Mouse (Mus musculus) neural tube, embryonic 12.5 days (tissue): Measurements from ENCODE around the gene Cnksr3. TPM values are rescaled to one million over a fixed set of nuclear protein-coding genes. Genes with fewer than 3 reads are reported as not detected.

ENCODE experiments used
- ATAC-seq: fragments of 200-750 bp; cut with Nextera tagmentation; 2 replicates; pipeline ENCODE4 v1.8.0; 2017; ENCODE audit warnings: low read depth, mild to moderate bottlenecking, moderate TSS enrichment, moderate library complexity; ENCODE audit not compliant: low FRiP score
- H3K27ac ChIP-seq: fragments of 300-500 bp; sonication (generic); 2 replicates; pipeline ENCODE4 v1.5.1; 2016
- H3K27me3 ChIP-seq: fragments of 300-500 bp; sonication (generic); replicated peaks from 2 replicates; pipeline ENCODE4 v1.6.1; 2016; ENCODE audit warnings: mild to moderate bottlenecking
- H3K36me3 ChIP-seq: fragments of 300-500 bp; sonication (generic); 2 replicates; pipeline ENCODE4 v1.6.1; 2016; ENCODE audit warnings: mild to moderate bottlenecking
- H3K4me1 ChIP-seq: fragments of 300-500 bp; sonication (generic); 2 replicates; pipeline ENCODE4 v1.6.1; 2016
- H3K4me2 ChIP-seq: fragments of 300-500 bp; sonication (generic); replicated peaks from 2 replicates; pipeline ENCODE4 v1.6.1; 2016; ENCODE audit warnings: mild to moderate bottlenecking
- H3K4me3 ChIP-seq: fragments of 300-500 bp; sonication (generic); 2 replicates; pipeline ENCODE4 v1.5.1; 2016
- H3K9ac ChIP-seq: fragments of 300-500 bp; sonication (generic); 2 replicates; pipeline ENCODE4 v1.6.1; 2016; ENCODE audit warnings: mild to moderate bottlenecking
- H3K9me3 ChIP-seq: fragments of 300-500 bp; sonication (generic); 2 replicates; pipeline ENCODE4 v1.6.1; 2016; ENCODE audit warnings: mild to moderate bottlenecking
- WGBS: fragments of 180-500 bp; shearing (Covaris S2); methylation state at CpG from one replicate; pipeline ENCODE4 v1.1.7; 2016; 5-methylcytosine and 5-hydroxymethylcytosine counted together
- polyA plus RNA-seq: library from polyadenylated mRNA; unstranded; fragments of >200 nt; fragmentation: Nextera tagmentation; extraction: Ambion mirVana; gene quantifications from 2 replicates; pipeline ENCODE4 v1.2.1, GENCODE M21; 2016

Cnksr3 gene
- polyA plus RNA-seq, 1 experiment from 2014 or later = 7.3 TPM

DNA sequence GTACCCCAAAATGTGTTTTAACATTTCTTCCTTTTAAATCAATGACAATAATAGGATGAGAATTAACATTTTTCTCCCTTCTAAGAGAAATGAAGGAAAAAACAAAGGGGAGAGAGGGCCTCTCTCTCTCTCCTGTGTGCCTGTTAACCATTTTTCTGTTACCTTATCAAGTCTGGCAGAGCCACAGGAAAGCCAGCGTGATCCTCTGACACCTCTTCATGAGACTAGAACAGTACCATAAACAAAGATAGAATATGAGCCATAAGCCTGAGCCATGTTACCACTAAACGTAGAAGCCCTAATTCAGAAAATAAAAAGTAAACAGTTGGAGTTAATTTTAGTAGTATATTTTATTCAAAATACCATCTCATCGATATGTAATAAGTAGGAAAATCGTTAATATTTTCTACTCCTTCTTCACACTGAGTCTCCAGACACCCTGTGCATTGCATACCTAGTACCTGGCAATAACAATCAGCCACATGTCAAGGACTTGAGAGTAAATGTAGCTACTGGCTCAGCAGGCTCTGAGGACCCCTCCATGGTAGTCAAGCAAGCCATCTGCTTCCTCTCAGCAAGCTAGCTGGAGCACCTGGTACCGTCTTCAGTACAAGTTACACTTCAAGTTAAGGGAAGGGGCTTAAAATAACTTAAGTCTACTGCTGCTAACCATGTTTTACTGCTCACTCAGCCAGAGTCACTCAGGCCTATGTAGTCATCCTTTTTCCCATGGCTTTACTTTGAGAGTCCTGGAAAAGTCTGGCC is 2.2 kb downstream of the Cnksr3 start:
- Histone ChIP-seq H3K4me2 (peak overlapping the region; percentile 93), H3K36me3 (no peaks in the 10 kb centered on the region), H3K9me3 (no peaks in the 10 kb centered on the region), H3K27ac (no peak overlapping the region), H3K4me1 (peaks cover 8% of the 10 kb centered on the region), H3K9ac (no peak overlapping the region), H3K27me3 (no peaks in the 10 kb centered on the region), H3K4me3 (peak overlapping the region; percentile 73)
- WGBS = 73% methylated on average over 5 of the region's 5 CpGs
- no peak for ATAC-seq

DNA sequence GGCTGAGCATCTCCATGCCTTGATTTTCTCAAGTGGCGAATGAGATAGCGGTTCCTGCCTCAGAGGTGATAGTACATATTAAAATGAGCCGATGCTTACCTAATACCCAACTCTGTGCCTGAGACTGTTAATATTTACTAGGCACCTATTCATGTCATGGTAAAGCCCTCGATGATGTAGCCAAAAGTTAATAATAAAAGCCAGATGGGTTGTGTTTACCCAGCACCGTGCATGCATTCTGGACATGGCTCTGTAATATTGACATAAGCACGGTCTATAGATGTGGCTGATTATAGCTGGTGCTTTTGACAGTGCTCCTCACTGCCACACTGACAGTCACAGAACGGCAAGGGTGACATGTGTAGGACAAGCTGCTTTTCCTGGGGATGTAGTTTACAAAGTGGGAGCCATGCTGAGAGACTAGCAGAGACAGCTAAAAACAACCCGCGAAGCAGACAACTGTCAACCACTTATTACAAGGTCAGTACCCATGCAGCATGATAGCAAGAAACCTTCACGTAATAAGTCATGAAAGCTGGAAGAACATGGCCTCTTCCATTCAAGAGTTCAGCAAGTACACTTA is 3.1 kb downstream of the Cnksr3 start:
- Histone ChIP-seq H3K36me3 (no peaks in the 10 kb centered on the region), H3K9ac (no peak overlapping the region), H3K9me3 (no peaks in the 10 kb centered on the region), H3K4me3 (no peak overlapping the region), H3K27me3 (no peaks in the 10 kb centered on the region), H3K27ac (no peak overlapping the region), H3K4me1 (peaks cover 8% of the 10 kb centered on the region), H3K4me2 (no peak overlapping the region)
- 86% methylated on average over 10 of the region's 10 CpGs for WGBS
- ATAC-seq = no peak

DNA sequence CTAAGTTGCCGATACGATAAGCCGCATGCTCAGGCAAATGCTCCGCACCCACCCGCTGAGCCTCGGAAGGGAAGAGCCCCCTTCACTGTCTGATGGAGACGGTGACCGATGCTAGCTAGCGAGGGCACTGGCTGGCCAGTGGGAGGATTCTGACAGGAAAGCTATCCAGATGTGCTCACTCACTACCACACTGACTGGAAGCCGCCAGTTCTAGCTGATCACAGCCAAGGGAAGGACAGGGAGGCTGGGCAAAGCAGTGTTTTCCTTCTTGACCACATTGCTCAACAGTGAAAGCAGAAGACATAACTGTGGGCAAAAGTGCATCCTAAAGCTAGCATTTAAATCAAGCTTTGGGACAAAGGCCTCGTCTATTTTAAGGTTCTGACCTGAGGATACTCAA is 4.7 kb downstream of the Cnksr3 start:
- H3K4me3 ChIP-seq = no peak overlapping the region
- no peak for ATAC-seq
- whole genome bisulfite sequencing = 82% methylated on average over 11 of the region's 11 CpGs
- H3K4me1 ChIP-seq = peaks cover 8% of the 10 kb centered on the region
- H3K36me3 ChIP-seq = no peaks in the 10 kb centered on the region
- H3K9ac ChIP-seq = no peak overlapping the region
- H3K9me3 ChIP-seq = no peaks in the 10 kb centered on the region
- no peak overlapping the region for H3K4me2 ChIP-seq
- no peaks in the 10 kb centered on the region for H3K27me3 ChIP-seq
- no peak overlapping the region for H3K27ac ChIP-seq

DNA sequence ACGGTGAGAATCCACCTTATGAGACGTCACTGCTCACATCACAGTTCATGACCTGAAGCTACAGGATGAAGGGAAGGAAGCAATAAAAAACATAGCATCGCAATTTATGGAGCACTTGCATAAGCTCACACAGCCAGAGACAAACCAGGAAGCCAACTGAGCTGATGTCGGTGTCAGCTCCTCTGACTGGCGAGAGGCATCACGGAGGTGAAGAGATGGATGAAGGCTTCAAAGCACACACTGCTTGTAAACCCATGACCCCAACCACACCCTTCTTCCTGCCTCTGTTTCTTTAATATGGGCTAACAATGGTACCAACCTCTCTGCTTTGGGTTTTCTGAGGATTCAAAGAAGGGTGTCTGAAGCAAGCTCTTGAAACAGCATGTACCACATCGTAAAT is 5.5 kb downstream of the Cnksr3 start:
- no peaks in the 10 kb centered on the region for H3K27me3 ChIP-seq
- H3K27ac ChIP-seq = no peak overlapping the region
- WGBS = 73% methylated on average over 7 of the region's 7 CpGs
- H3K4me2 ChIP-seq = no peak overlapping the region
- peaks cover 8% of the 10 kb centered on the region for H3K4me1 ChIP-seq
- no peaks in the 10 kb centered on the region for H3K36me3 ChIP-seq
- H3K9me3 ChIP-seq = no peaks in the 10 kb centered on the region
- H3K9ac ChIP-seq = no peak overlapping the region
- ATAC-seq = no peak
- H3K4me3 ChIP-seq = no peak overlapping the region

DNA sequence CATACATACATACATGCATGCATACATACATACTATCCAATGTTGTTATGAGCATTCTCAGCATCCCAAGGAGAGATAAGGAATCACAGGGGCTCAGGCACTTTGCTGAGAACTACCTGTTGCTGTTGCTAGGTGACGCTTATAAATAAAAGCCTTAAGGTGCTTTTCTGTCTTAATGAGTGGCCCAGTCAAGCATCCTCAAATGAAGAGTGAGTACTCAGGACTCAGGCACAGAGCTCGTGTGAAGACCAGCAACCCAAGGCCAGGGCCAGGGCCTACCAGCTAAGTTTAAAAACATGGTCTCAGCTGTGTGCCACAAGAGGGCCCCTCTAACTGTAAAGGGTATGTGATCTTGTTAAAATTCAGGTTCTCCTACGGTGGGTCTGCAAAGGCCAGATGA is 6.5 kb downstream of the Cnksr3 start:
- Histone ChIP-seq H3K27me3 (no peaks in the 10 kb centered on the region), H3K36me3 (no peaks in the 10 kb centered on the region), H3K4me2 (no peak overlapping the region), H3K9ac (no peak overlapping the region), H3K4me1 (peaks cover 3% of the 10 kb centered on the region), H3K4me3 (no peak overlapping the region), H3K9me3 (no peaks in the 10 kb centered on the region), H3K27ac (no peak overlapping the region)
- 81% methylated on average over 3 of the region's 3 CpGs for WGBS
- no peak for ATAC-seq

DNA sequence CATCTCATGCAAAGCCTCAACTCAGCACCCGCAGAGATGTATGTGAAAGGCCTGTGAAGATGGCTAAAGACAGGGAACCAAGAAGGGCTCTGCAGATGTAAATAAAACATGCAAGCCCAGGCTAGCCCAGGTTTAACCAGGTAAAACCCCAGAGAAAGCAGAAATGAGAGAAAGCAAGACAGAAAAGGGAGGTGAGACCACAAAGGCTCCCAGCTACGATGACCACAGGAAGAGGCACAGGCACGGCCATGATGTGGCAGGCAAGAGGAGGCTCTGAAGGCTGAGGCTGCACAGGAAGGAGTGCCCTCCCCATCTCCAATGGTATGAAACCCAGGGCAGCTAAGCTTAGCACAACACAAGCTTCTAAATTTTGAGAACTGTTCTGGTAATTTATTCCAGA is 7.1 kb downstream of the Cnksr3 start:
- Histone ChIP-seq H3K36me3 (no peaks in the 10 kb centered on the region), H3K27me3 (no peaks in the 10 kb centered on the region), H3K27ac (no peak overlapping the region), H3K4me3 (no peak overlapping the region), H3K4me1 (no peaks in the 10 kb centered on the region), H3K9me3 (no peaks in the 10 kb centered on the region), H3K4me2 (no peak overlapping the region), H3K9ac (no peak overlapping the region)
- no peak for ATAC-seq
- 85% methylated on average over 3 of the region's 3 CpGs for WGBS

DNA sequence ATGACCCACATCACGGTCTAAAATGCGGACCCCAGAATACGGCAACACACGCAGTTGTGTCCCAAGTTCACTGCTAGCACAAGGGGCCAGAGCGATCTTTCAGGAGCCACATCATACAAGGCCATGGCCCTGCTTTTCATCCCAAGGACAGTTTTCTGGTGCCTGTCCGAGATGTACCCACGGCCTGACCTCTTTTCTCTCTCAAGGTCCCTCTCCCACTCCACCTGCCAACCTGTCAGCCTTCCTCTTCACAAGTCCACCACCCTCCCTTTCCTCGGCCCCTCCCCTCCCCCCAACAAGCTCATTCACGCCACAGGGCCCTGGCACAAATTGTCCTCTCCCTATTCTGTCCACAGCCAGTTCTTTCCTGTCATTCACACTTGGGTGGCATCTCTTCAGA is 9.5 kb downstream of the Cnksr3 start:
- H3K4me1 ChIP-seq = no peaks in the 10 kb centered on the region
- 85% methylated on average over 9 of the region's 9 CpGs for WGBS

DNA sequence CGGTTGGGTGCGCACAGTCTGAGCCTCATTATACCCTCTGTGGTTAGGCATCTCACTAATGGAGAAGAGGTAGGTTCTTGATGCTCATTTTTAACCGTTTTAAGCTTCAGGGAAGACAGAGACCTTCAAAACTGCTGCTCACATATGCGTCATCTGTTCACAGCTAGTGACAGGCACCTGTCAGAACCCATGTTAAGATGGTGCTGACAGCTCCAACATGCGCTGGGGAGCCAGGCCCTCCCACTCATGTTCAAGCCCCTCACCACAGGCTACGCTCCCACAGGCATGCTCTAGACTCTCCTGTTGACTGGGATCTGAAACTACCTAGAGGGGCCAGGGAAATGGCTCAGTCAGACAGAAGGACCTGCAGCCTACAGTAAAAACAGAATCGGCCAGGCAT is 11.4 kb downstream of the Cnksr3 start:
- Histone ChIP-seq H3K9ac (no peak overlapping the region), H3K27ac (no peak overlapping the region), H3K4me1 (no peaks in the 10 kb centered on the region), H3K36me3 (no peaks in the 10 kb centered on the region), H3K4me3 (no peak overlapping the region), H3K4me2 (no peak overlapping the region), H3K9me3 (no peaks in the 10 kb centered on the region), H3K27me3 (no peaks in the 10 kb centered on the region)
- WGBS = 86% methylated on average over 7 of the region's 7 CpGs
- no peak for ATAC-seq

More for the DNA sequence above, 9.5 kb downstream of the Cnksr3 start:
- H3K27me3 ChIP-seq = no peaks in the 10 kb centered on the region
- H3K27ac ChIP-seq = no peak overlapping the region
- H3K4me2 ChIP-seq = no peak overlapping the region
- no peaks in the 10 kb centered on the region for H3K9me3 ChIP-seq
- H3K4me3 ChIP-seq = no peak overlapping the region
- H3K9ac ChIP-seq = no peak overlapping the region
- no peak for ATAC-seq
- H3K36me3 ChIP-seq = no peaks in the 10 kb centered on the region

DNA sequence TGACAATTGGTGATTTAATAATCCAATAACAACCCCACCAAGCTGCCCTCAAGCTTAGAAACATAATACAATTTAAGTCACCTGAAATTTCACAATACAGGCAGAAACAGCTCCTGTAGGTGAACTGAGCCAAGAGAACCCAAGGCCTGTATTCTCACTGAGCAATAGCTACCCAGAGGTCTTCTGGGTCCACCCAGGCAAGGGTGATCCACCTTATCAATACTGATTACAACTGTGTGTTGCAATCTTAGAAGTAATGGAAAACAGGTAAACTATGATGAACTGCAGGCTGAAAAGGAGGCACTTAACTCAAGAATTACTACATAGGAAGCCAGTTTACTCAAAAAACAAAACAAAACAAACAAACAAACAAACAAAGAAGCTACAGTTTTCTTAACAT is 13.8 kb downstream of the Cnksr3 start:
- Histone ChIP-seq H3K4me1 (no peaks in the 10 kb centered on the region), H3K27me3 (no peaks in the 10 kb centered on the region), H3K27ac (no peak overlapping the region), H3K4me2 (no peak overlapping the region), H3K9ac (no peak overlapping the region), H3K9me3 (no peaks in the 10 kb centered on the region), H3K4me3 (no peak overlapping the region), H3K36me3 (no peaks in the 10 kb centered on the region)
- no peak for ATAC-seq

DNA sequence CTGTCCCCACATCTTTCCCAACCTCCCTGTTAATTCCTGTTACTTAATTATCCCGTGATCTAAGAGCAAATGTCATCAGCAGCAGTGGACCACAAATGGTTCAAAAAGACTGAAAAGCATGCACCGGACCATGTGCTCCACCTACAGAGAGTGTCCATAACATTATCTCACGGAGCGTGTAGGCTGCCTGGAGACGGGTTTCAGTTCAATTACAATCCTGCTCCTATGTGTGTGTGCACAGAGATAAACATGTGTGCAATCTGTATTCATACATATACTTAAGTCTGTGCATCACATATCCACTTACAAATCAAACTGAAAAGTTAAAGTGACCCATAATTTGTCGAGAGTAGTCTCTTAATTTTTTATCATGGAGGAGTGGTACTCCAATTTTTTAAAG is 14.3 kb downstream of the Cnksr3 start:
- Histone ChIP-seq H3K9ac (no peak overlapping the region), H3K9me3 (no peaks in the 10 kb centered on the region), H3K27me3 (no peaks in the 10 kb centered on the region), H3K36me3 (no peaks in the 10 kb centered on the region), H3K4me1 (no peaks in the 10 kb centered on the region), H3K4me2 (no peak overlapping the region), H3K4me3 (no peak overlapping the region), H3K27ac (no peak overlapping the region)
- WGBS = 88% methylated on average over 6 of the region's 6 CpGs
- no peak for ATAC-seq

DNA sequence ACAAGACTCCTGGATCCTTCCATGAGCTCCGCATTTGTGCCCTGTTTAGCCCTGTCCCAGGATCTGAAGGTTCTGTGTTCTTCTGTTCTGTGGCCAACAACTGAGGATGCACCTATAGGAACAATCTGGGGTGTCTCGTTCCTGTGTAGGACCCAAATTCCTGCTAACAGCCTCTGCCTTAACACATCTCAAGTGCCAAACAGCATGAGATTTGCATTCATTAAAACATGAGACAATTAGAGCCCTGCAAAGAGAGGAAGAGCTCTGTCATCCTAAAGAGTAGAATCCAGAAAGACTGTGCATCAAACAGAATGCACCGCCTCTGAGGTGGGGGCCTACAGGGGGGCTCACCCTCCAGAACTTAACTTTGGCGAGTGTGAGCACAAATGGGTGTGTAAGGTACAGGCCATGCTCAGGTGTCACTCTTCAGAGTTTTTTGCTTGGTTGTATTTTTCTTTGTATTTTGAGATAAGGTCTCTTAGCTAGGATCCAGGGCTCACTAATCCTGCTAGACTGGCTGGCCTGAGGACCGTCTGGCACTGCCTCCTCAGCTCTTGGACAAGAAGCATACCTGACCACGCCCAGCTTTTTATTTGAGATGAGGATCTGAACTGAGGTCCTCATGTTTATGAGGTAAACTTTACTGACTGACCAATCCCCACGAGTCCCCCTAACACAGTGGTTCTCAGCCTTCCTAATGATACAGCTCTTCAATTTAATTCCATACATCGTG is 15.2 kb downstream of the Cnksr3 start:
- Histone ChIP-seq H3K27ac (no peak overlapping the region), H3K9me3 (no peaks in the 10 kb centered on the region), H3K27me3 (no peaks in the 10 kb centered on the region), H3K36me3 (no peaks in the 10 kb centered on the region), H3K4me1 (no peaks in the 10 kb centered on the region), H3K4me2 (no peak overlapping the region), H3K4me3 (no peak overlapping the region), H3K9ac (no peak overlapping the region)
- WGBS = 87% methylated on average over 8 of the region's 8 CpGs
- no peak for ATAC-seq

DNA sequence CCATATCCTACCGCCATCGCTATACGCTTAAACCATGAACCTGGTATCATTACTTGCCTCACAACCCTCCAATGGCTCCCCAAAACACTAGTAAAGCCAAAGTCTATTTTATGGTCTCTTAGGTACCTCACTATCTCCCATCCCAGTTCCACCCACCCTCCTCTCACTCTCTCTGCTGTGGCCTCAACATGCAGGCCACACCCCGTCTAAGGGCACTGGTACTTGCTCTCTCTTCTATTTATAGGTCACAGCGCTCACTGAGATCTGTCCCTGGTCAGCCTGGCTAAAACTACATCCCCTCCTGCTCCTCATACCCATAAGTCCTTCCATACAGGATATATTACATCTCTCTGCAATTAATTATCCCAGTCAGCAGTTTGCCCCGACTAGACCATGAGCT is 16.1 kb downstream of the Cnksr3 start:
- ATAC-seq = no peak
- H3K4me3 ChIP-seq = no peak overlapping the region
- H3K27me3 ChIP-seq = no peaks in the 10 kb centered on the region
- no peaks in the 10 kb centered on the region for H3K4me1 ChIP-seq
- no peaks in the 10 kb centered on the region for H3K9me3 ChIP-seq
- no peak overlapping the region for H3K9ac ChIP-seq
- 84% methylated on average over 6 of the region's 6 CpGs for WGBS
- H3K36me3 ChIP-seq = no peaks in the 10 kb centered on the region
- no peak overlapping the region for H3K4me2 ChIP-seq
- H3K27ac ChIP-seq = no peak overlapping the region
